Mouse (Mus musculus): Measurements from ENCODE around the gene Kcns1. TPM values are rescaled to one million over a fixed set of nuclear protein-coding genes. Genes with fewer than 3 reads are reported as not detected.

Kcns1 gene
- polyA plus RNA-seq, 1 experiment from 2014 or later, result 1.3 TPM

- no peak for ATAC-seq
- WGBS, result 48% methylated on average over 6 of the region's 6 CpGs
- H3K4me1 ChIP-seq (replicated peaks; ENCODE audit: control insufficient read depth, insufficient read depth, low read length), result peaks cover 11% of the 10 kb centered on the region; the same call in 1 of the 2 replicates
These were observed 33.2 kb downstream of the Kcns1 start for GRCm38 (mm10) chr2:164137754-164138153.

GRCm38 (mm10) chr2:164136393-164136792 is 34.5 kb downstream of the Kcns1 start:
- 19% methylated on average over 2 of the region's 2 CpGs for WGBS
- Histone ChIP-seq H3K4me3 (replicated peaks; ENCODE audit: low read length) (no peak overlapping the region), H3K9ac (replicated peaks; ENCODE audit: low read depth, low read length) (no peak overlapping the region), H3K27ac (ENCODE audit: low read length) (no peak overlapping the region), H3K27me3 (replicated peaks; ENCODE audit: control insufficient read depth, insufficient read depth, low read length) (no peaks in the 10 kb centered on the region), H3K36me3 (ENCODE audit: control insufficient read depth, insufficient read depth) (no peaks in the 10 kb centered on the region), H3K4me1 (replicated peaks; ENCODE audit: control insufficient read depth, insufficient read depth, low read length) (peaks cover 4% of the 10 kb centered on the region; the same call in 1 of the 2 replicates), H3K4me2 (ENCODE audit: low read length) (no peak overlapping the region), H3K9me3 (ENCODE audit: control insufficient read depth, low read length) (no peaks in the 10 kb centered on the region)
- ATAC-seq, result no peak

More at GRCm38 (mm10) chr2:164137754-164138153, 33.2 kb downstream of the Kcns1 start:
- no peak overlapping the region for H3K4me2 ChIP-seq (ENCODE audit: low read length)
- H3K9me3 ChIP-seq (ENCODE audit: control insufficient read depth, low read length), result no peaks in the 10 kb centered on the region
- no peaks in the 10 kb centered on the region for H3K27me3 ChIP-seq (replicated peaks; ENCODE audit: control insufficient read depth, insufficient read depth, low read length)
- no peaks in the 10 kb centered on the region for H3K36me3 ChIP-seq (ENCODE audit: control insufficient read depth, insufficient read depth)
- H3K9ac ChIP-seq (replicated peaks; ENCODE audit: low read depth, low read length), result no peak overlapping the region
- no peak overlapping the region for H3K4me3 ChIP-seq (replicated peaks; ENCODE audit: low read length)
- H3K27ac ChIP-seq (ENCODE audit: low read length), result no peak overlapping the region

- H3K27me3 ChIP-seq (replicated peaks; ENCODE audit: control insufficient read depth, insufficient read depth, low read length), result no peaks in the 10 kb centered on the region
- no peak overlapping the region for H3K9ac ChIP-seq (replicated peaks; ENCODE audit: low read depth, low read length)
- H3K4me3 ChIP-seq (replicated peaks; ENCODE audit: low read length), result no peak overlapping the region
- no peak overlapping the region for H3K4me2 ChIP-seq (ENCODE audit: low read length)
- no peaks in the 10 kb centered on the region for H3K9me3 ChIP-seq (ENCODE audit: control insufficient read depth, low read length)
- H3K27ac ChIP-seq (ENCODE audit: low read length), result no peak overlapping the region
- H3K4me1 ChIP-seq (replicated peaks; ENCODE audit: control insufficient read depth, insufficient read depth, low read length), result peaks cover 4% of the 10 kb centered on the region; the same call in 1 of the 2 replicates
- no peak for ATAC-seq
- H3K36me3 ChIP-seq (ENCODE audit: control insufficient read depth, insufficient read depth), result no peaks in the 10 kb centered on the region
- whole genome bisulfite sequencing, result 85% methylated on average over 1 of the region's 1 CpGs
These were observed 35.5 kb downstream of the Kcns1 start for GRCm38 (mm10) chr2:164135367-164135766.

GRCm38 (mm10) chr2:164134563-164134962 is 36.4 kb downstream of the Kcns1 start:
- Histone ChIP-seq H3K36me3 (ENCODE audit: control insufficient read depth, insufficient read depth) (no peaks in the 10 kb centered on the region), H3K9me3 (ENCODE audit: control insufficient read depth, low read length) (no peaks in the 10 kb centered on the region), H3K4me2 (ENCODE audit: low read length) (no peak overlapping the region), H3K9ac (replicated peaks; ENCODE audit: low read depth, low read length) (no peak overlapping the region), H3K4me3 (replicated peaks; ENCODE audit: low read length) (no peak overlapping the region), H3K27me3 (replicated peaks; ENCODE audit: control insufficient read depth, insufficient read depth, low read length) (no peaks in the 10 kb centered on the region), H3K4me1 (replicated peaks; ENCODE audit: control insufficient read depth, insufficient read depth, low read length) (peaks cover 4% of the 10 kb centered on the region; the same call in 1 of the 2 replicates), H3K27ac (ENCODE audit: low read length) (no peak overlapping the region)
- ATAC-seq, result no peak
- WGBS, result 59% methylated on average over 6 of the region's 6 CpGs

- no peak overlapping the region for H3K4me2 ChIP-seq (ENCODE audit: low read length)
- no peaks in the 10 kb centered on the region for H3K4me1 ChIP-seq (replicated peaks; ENCODE audit: control insufficient read depth, insufficient read depth, low read length)
- no peaks in the 10 kb centered on the region for H3K36me3 ChIP-seq (ENCODE audit: control insufficient read depth, insufficient read depth)
- H3K27me3 ChIP-seq (replicated peaks; ENCODE audit: control insufficient read depth, insufficient read depth, low read length), result no peaks in the 10 kb centered on the region
- no peaks in the 10 kb centered on the region for H3K9me3 ChIP-seq (ENCODE audit: control insufficient read depth, low read length)
- no peak overlapping the region for H3K9ac ChIP-seq (replicated peaks; ENCODE audit: low read depth, low read length)
- no peak overlapping the region for H3K27ac ChIP-seq (ENCODE audit: low read length)
- WGBS, result 77% methylated on average over 1 of the region's 1 CpGs
- ATAC-seq, result no peak
- no peak overlapping the region for H3K4me3 ChIP-seq (replicated peaks; ENCODE audit: low read length)
These were observed 39.3 kb downstream of the Kcns1 start for GRCm38 (mm10) chr2:164131586-164131985.

- 92% methylated on average over 12 of the region's 12 CpGs for WGBS
- Histone ChIP-seq H3K27ac (ENCODE audit: low read length) (no peak overlapping the region), H3K4me2 (ENCODE audit: low read length) (no peak overlapping the region), H3K4me3 (replicated peaks; ENCODE audit: low read length) (no peak overlapping the region), H3K36me3 (ENCODE audit: control insufficient read depth, insufficient read depth) (no peaks in the 10 kb centered on the region; the same call in 1 of the 2 replicates), H3K9ac (replicated peaks; ENCODE audit: low read depth, low read length) (no peak overlapping the region), H3K27me3 (replicated peaks; ENCODE audit: control insufficient read depth, insufficient read depth, low read length) (no peaks in the 10 kb centered on the region), H3K9me3 (ENCODE audit: control insufficient read depth, low read length) (no peaks in the 10 kb centered on the region), H3K4me1 (replicated peaks; ENCODE audit: control insufficient read depth, insufficient read depth, low read length) (no peaks in the 10 kb centered on the region)
- ATAC-seq, result no peak
These were observed 42.1 kb downstream of the Kcns1 start for GRCm38 (mm10) chr2:164128576-164129411.

GRCm38 (mm10) chr2:164127297-164127696 is 43.6 kb downstream of the Kcns1 start:
- no peaks in the 10 kb centered on the region for H3K4me1 ChIP-seq (replicated peaks; ENCODE audit: control insufficient read depth, insufficient read depth, low read length)
- H3K4me3 ChIP-seq (replicated peaks; ENCODE audit: low read length), result no peak overlapping the region
- no peak overlapping the region for H3K9ac ChIP-seq (replicated peaks; ENCODE audit: low read depth, low read length)
- no peaks in the 10 kb centered on the region for H3K27me3 ChIP-seq (replicated peaks; ENCODE audit: control insufficient read depth, insufficient read depth, low read length)
- no peak overlapping the region for H3K4me2 ChIP-seq (ENCODE audit: low read length)
- H3K36me3 ChIP-seq (ENCODE audit: control insufficient read depth, insufficient read depth), result peaks cover 2% of the 10 kb centered on the region; the same call in 1 of the 2 replicates
- no peak overlapping the region for H3K27ac ChIP-seq (ENCODE audit: low read length)
- no peak for ATAC-seq
- no peaks in the 10 kb centered on the region for H3K9me3 ChIP-seq (ENCODE audit: control insufficient read depth, low read length)
- WGBS, result 93% methylated on average over 2 of the region's 2 CpGs

GRCm38 (mm10) chr2:164126533-164126955 is 44.4 kb downstream of the Kcns1 start:
- no peak overlapping the region for H3K9ac ChIP-seq (replicated peaks; ENCODE audit: low read depth, low read length)
- no peak for ATAC-seq
- H3K27ac ChIP-seq (ENCODE audit: low read length), result no peak overlapping the region
- no peak overlapping the region for H3K4me2 ChIP-seq (ENCODE audit: low read length)
- H3K4me3 ChIP-seq (replicated peaks; ENCODE audit: low read length), result no peak overlapping the region
- no peaks in the 10 kb centered on the region for H3K4me1 ChIP-seq (replicated peaks; ENCODE audit: control insufficient read depth, insufficient read depth, low read length)
- no peaks in the 10 kb centered on the region for H3K27me3 ChIP-seq (replicated peaks; ENCODE audit: control insufficient read depth, insufficient read depth, low read length)
- H3K9me3 ChIP-seq (ENCODE audit: control insufficient read depth, low read length), result no peaks in the 10 kb centered on the region
- 80% methylated on average over 13 of the region's 13 CpGs for WGBS
- H3K36me3 ChIP-seq (ENCODE audit: control insufficient read depth, insufficient read depth), result peaks cover 2% of the 10 kb centered on the region; the same call in 1 of the 2 replicates

- no peaks in the 10 kb centered on the region for H3K9me3 ChIP-seq (ENCODE audit: control insufficient read depth, low read length)
- H3K27me3 ChIP-seq (replicated peaks; ENCODE audit: control insufficient read depth, insufficient read depth, low read length), result no peaks in the 10 kb centered on the region
- H3K4me1 ChIP-seq (replicated peaks; ENCODE audit: control insufficient read depth, insufficient read depth, low read length), result no peaks in the 10 kb centered on the region
- H3K4me3 ChIP-seq (replicated peaks; ENCODE audit: low read length), result no peak overlapping the region
- ATAC-seq, result no peak
- H3K9ac ChIP-seq (replicated peaks; ENCODE audit: low read depth, low read length), result no peak overlapping the region
- H3K27ac ChIP-seq (ENCODE audit: low read length), result no peak overlapping the region
- peaks cover 7% of the 10 kb centered on the region; the same call in 1 of the 2 replicates for H3K36me3 ChIP-seq (ENCODE audit: control insufficient read depth, insufficient read depth)
- 86% methylated on average over 5 of the region's 5 CpGs for WGBS
- no peak overlapping the region for H3K4me2 ChIP-seq (ENCODE audit: low read length)
These were observed 47.6 kb downstream of the Kcns1 start for GRCm38 (mm10) chr2:164123169-164123766.
